Mouse (Mus musculus) E14TG2a.4 (cell line): ENCODE results near the gene Ranbp1.

Experiments used
- H3K27me3 ChIP-seq: 2 replicates; pipeline ENCODE4 v1.6.1; 2014; ENCODE audit warnings: low read length, control low read depth; ENCODE audit not compliant: insufficient read depth
- H3K36me3 ChIP-seq: 2 replicates; pipeline ENCODE4 v1.6.1; 2014; ENCODE audit warnings: low read length, control low read depth; ENCODE audit not compliant: insufficient read depth
- H3K4me1 ChIP-seq: replicated peaks from 2 replicates; pipeline ENCODE4 v1.6.1; 2014; ENCODE audit warnings: low read depth, low read length, control low read depth
- H3K4me3 ChIP-seq: replicated peaks from 2 replicates; pipeline ENCODE4 v1.5.1; 2014; ENCODE audit warnings: mild to moderate bottlenecking, low read length
- H3K9me3 ChIP-seq: 2 replicates; pipeline ENCODE4 v1.6.1; 2014; ENCODE audit warnings: low read length, control low read depth
- CTCF ChIP-seq: conservative IDR thresholded peaks from 2 replicates; pipeline ENCODE4 v1.5.1; 2014; ENCODE audit warnings: low read length
- NANOG ChIP-seq: IDR thresholded peaks from 2 replicates; pipeline ENCODE4 v1.6.1; 2014; ENCODE audit warnings: borderline replicate concordance, low read length, mixed read lengths
- POU5F1 ChIP-seq: IDR thresholded peaks from 2 replicates; pipeline ENCODE4 v1.6.1; 2014; ENCODE audit warnings: low read length, borderline replicate concordance

The Ranbp1 gene

GRCm38 (mm10) chr16:18258221-18258620 lies 9.7 kb upstream of the Ranbp1 start, which contains the start of gene Gm49776:
Gene Gm49776 (minus strand): TSS chr16:18258321.
- Histone ChIP-seq H3K27me3 (no peaks in the 10 kb centered on the region), H3K4me3 (no peak within 1 kb of the TSS), H3K4me1 (peaks cover 7% of the 10 kb centered on the region), H3K9me3 (no peaks in the 10 kb centered on the region), H3K36me3 (peaks cover 96% of the 10 kb centered on the region)
- TF ChIP-seq POU5F1 = no peak
- no peak for TF ChIP-seq CTCF
- TF ChIP-seq NANOG = no peak

DNA sequence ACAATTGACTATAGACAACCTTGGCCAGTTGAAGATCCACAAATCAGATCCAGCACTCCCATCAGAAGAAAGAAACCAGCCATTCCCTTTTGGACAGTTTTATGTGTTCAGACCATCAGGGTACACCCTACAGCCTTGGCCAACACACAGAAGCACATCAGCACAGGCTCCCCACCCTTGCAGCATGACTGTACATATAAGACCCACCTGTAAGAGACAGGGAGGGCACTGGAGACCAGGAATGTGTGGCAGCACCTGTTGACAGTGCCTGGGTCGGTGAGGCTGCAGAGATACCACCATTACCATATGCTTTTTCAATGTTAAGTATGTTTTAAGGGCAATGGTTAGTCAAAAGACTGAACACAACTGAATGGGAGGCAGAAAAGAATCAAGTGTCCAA lies 5.3 kb upstream of the Ranbp1 start:
- TF ChIP-seq POU5F1 (no peak), NANOG (no peak), CTCF (no peak)
- Histone ChIP-seq H3K36me3 (peaks cover 93% of the 10 kb centered on the region), H3K4me1 (peaks cover 35% of the 10 kb centered on the region), H3K9me3 (no peaks in the 10 kb centered on the region), H3K4me3 (no peak overlapping the region), H3K27me3 (no peaks in the 10 kb centered on the region)

DNA sequence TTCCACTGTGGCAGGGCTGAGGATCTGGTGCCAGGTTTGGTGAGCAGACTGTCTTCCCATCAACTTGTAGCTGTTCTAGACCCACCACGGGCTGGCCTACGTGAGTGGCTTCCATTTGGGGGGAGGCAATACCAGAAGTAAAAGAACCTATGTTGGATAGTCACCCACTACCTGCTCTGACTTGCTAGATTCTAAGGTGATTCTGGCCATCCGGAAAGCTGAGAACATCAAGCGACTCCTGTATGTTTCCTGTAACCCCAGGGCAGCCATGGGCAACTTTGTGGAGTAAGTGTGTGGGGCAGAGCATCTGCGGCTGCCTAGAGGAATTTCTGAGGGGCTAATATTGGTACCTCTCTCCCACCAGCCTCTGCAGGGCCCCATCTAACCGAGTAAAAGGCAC lies 4.2 kb upstream of the Ranbp1 start:
- Histone ChIP-seq H3K4me3 (no peak overlapping the region), H3K4me1 (peaks cover 35% of the 10 kb centered on the region), H3K9me3 (no peaks in the 10 kb centered on the region), H3K36me3 (peaks cover 83% of the 10 kb centered on the region), H3K27me3 (no peaks in the 10 kb centered on the region)
- no peak for TF ChIP-seq NANOG
- no peak for TF ChIP-seq CTCF
- no peak for TF ChIP-seq POU5F1

DNA sequence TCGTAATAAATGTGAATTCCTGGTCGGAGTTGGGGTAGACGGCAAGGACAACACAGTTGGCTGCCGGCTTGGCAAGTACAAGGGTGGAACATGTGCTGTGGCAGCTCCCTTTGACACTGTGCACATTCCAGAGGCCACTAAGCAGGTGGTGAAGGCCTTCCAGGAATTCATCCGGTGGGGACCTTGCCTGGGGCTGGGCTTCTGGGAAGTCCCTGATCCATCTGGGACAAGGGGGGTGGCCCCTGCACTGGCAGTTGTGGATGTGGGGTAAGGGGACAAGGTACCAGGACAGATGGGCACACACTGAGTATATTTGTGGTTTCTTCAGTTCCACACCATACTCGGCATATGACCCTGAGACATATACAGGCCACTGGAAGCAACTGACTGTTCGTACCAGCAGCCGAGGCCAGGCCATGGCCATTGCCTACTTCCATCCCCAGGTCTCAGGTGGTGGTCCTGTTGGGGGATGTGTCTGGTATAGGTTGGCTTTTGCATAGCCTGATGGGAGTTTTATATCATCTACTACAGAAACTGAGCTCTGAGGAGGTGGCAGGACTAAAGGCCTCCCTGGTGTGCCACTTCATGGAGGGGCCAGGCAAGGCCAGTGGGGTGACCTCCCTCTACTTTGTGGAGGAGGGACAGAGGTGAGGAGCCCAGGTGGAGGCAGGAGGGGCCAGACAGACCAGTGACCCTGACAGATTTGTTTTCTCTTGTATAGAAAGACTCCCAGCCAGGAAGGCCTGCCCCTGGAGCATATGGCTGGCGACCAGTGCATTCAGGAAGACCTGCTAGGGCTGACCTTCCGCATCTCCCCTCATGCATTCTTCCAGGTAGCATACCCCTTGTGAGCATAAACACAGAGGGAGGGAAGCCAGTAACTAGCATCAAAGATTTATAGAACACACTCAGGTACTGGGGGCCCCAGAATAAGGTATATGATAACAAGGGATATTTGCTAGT lies 2.6 kb upstream of the Ranbp1 start:
- TF ChIP-seq POU5F1 (no peak), NANOG (no peak), CTCF (no peak)
- Histone ChIP-seq H3K4me3 (peak overlapping the region; percentile 97), H3K9me3 (no peaks in the 10 kb centered on the region)

DNA sequence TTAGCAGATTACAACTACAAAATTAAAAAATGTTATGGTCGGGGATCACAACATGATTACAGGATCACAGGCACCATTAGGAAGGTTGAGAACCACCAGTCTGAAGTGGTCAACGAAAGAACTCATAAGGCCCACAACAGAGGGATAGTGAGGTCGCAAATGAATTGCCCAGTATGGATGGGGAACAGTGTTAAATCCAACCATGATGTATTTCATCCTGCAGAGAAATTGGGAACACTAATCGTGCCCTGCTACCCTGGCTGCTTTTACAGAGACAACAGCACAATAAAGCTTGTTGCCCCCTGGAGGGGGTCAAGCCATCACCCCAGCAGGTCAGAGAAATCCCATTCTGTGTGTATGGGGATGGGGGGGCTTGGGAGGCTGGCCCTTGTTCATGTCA lies 1.7 kb upstream of the Ranbp1 start:
- peaks cover 79% of the 10 kb centered on the region for H3K36me3 ChIP-seq
- H3K9me3 ChIP-seq = no peaks in the 10 kb centered on the region
- TF ChIP-seq CTCF (no peak), POU5F1 (no peak), NANOG (no peak)
- no peaks in the 10 kb centered on the region for H3K27me3 ChIP-seq
- peak overlapping the region; percentile 97 for H3K4me3 ChIP-seq
- H3K4me1 ChIP-seq = peaks cover 56% of the 10 kb centered on the region

More for the DNA sequence above, 2.6 kb upstream of the Ranbp1 start:
- peaks cover 47% of the 10 kb centered on the region for H3K4me1 ChIP-seq
- H3K36me3 ChIP-seq = peaks cover 79% of the 10 kb centered on the region
- H3K27me3 ChIP-seq = no peaks in the 10 kb centered on the region

GRCm38 (mm10) chr16:18249364-18249967 lies 934 bp upstream of the Ranbp1 start:
- H3K4me1 ChIP-seq = peaks cover 64% of the 10 kb centered on the region
- peak overlapping the region; percentile 97 for H3K4me3 ChIP-seq
- H3K36me3 ChIP-seq = peaks cover 79% of the 10 kb centered on the region
- TF ChIP-seq CTCF (no peak), POU5F1 (no peak), NANOG (no peak)
- H3K27me3 ChIP-seq = no peaks in the 10 kb centered on the region
- no peaks in the 10 kb centered on the region for H3K9me3 ChIP-seq

DNA sequence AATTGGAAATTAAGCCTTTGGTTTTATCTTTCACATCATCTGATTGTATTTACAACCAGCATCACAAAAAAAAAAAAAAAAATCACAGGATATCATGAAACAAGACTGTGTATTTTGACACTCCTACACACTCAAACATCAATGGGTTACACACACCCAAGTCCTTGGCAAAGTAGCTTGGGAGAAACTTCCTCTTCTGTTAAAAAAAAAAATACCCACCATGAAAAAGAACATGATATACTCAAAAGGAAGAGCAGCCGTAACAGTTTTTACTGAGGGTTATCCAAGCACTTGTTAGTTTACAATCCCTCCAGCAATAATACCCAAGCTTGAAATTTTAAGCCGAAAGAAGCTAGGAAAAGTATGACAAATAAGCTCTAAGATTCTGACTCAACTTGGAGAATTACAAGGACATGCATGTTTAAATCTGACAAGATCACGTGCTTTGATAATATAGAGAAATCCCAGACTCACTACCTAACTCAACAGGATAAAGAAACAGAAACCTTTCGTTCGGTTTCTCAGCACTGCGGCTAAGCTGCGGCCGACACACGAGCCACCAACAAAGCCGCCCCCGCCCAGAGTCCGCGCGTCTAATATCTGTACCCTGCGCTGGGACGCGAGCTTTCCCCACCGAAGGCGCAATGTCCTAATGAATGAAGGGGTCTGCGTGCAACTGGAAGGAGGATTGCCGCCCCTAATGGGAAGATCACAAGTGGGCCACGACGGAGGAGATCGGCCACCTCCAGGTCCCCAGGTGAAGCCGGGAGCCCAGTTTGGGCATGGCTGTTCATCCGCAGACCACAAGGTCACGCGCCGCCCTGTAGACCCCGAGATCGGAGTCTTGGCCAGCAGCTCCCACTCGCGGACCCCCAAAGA lies 772 bp downstream of the Ranbp1 start:
- no peaks in the 10 kb centered on the region for H3K9me3 ChIP-seq
- peak overlapping the region; percentile 97 for H3K4me3 ChIP-seq
- TF ChIP-seq POU5F1 (no peak), CTCF (no peak), NANOG (no peak)
- H3K4me1 ChIP-seq = peaks cover 78% of the 10 kb centered on the region
- no peaks in the 10 kb centered on the region for H3K27me3 ChIP-seq
- peaks cover 79% of the 10 kb centered on the region for H3K36me3 ChIP-seq

DNA sequence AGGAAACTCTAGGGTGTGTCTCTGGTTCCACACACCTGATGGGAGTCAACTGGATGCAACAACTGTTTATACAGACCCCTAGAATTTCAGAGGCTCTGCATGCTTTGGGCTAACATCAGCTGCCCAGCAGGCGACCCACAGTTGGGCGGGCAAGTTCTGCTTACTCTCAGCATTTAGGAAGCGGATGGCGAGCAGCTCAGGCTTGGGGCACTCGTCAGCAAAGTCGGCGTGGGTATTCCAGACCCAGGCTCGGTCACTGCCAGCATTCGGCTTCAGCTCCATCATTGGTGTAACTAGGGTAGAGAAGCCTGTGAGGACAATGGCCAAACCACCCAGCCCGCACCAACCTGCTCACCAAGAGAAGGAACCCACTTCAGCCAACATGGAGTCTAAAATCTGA lies 7.0 kb downstream of the Ranbp1 start:
- no peak for TF ChIP-seq NANOG
- TF ChIP-seq CTCF = no peak
- no peak for TF ChIP-seq POU5F1
- H3K9me3 ChIP-seq = no peaks in the 10 kb centered on the region
- peaks cover 78% of the 10 kb centered on the region for H3K4me1 ChIP-seq
- H3K4me3 ChIP-seq = no peak overlapping the region
- H3K27me3 ChIP-seq = no peaks in the 10 kb centered on the region
- peaks cover 98% of the 10 kb centered on the region for H3K36me3 ChIP-seq
